Mouse (Mus musculus): Measurements from ENCODE around the gene Kcnn1. TPM values are rescaled to one million over a fixed set of nuclear protein-coding genes. Genes with fewer than 3 reads are reported as not detected.

Kcnn1 gene
- polyA plus RNA-seq, 1 experiment, result 6.4 TPM

- DNase-seq, result peak; percentile 86
- H3K27me3 ChIP-seq (ENCODE audit: control insufficient read depth, insufficient read depth, low read length), result no peaks in the 10 kb centered on the region
- 2% methylated on average over 47 of the region's 47 CpGs for WGBS
- no peak for TF ChIP-seq POLR2A (IDR thresholded peaks at IDR 0.05; ENCODE audit: control insufficient read depth, extremely low read depth, insufficient read depth, low read length, poor library complexity)
- TF ChIP-seq CTCF (IDR thresholded peaks at IDR 0.05; ENCODE audit: borderline replicate concordance, control insufficient read depth, extremely low read depth, insufficient read depth, low read length, poor library complexity), result no peak
- H3K4me1 ChIP-seq (replicated peaks; ENCODE audit: control insufficient read depth, insufficient read depth, low read length), result peaks cover 78% of the 10 kb centered on the region
- H3K36me3 ChIP-seq (ENCODE audit: control insufficient read depth, insufficient read depth, low read length), result no peaks in the 10 kb centered on the region
- peak overlapping the region; percentile 30 for H3K27ac ChIP-seq (ENCODE audit: control insufficient read depth, insufficient read depth, low read length)
- peak overlapping the region; percentile 81 for H3K4me3 ChIP-seq (ENCODE audit: control insufficient read depth, insufficient read depth, low read length)
These were observed 59.1 kb downstream of the Kcnn1 start for GRCm38 (mm10) chr8:70803761-70804480.

GRCm38 (mm10) chr8:70802786-70803510 is 60.1 kb downstream of the Kcnn1 start:
- DNase-seq, result no peak
- Histone ChIP-seq H3K27ac (ENCODE audit: control insufficient read depth, insufficient read depth, low read length) (no peak overlapping the region), H3K4me1 (replicated peaks; ENCODE audit: control insufficient read depth, insufficient read depth, low read length) (peaks cover 78% of the 10 kb centered on the region), H3K36me3 (ENCODE audit: control insufficient read depth, insufficient read depth, low read length) (no peaks in the 10 kb centered on the region), H3K4me3 (ENCODE audit: control insufficient read depth, insufficient read depth, low read length) (no peak overlapping the region), H3K27me3 (ENCODE audit: control insufficient read depth, insufficient read depth, low read length) (no peaks in the 10 kb centered on the region)
- 85% methylated on average over 11 of the region's 11 CpGs for WGBS
- TF ChIP-seq POLR2A (IDR thresholded peaks at IDR 0.05; ENCODE audit: control insufficient read depth, extremely low read depth, insufficient read depth, low read length, poor library complexity), result no peak
- no peak for TF ChIP-seq CTCF (IDR thresholded peaks at IDR 0.05; ENCODE audit: borderline replicate concordance, control insufficient read depth, extremely low read depth, insufficient read depth, low read length, poor library complexity)

GRCm38 (mm10) chr8:70801830-70802229 is 61.2 kb downstream of the Kcnn1 start:
- DNase-seq, result no peak
- Histone ChIP-seq H3K27me3 (ENCODE audit: control insufficient read depth, insufficient read depth, low read length) (no peaks in the 10 kb centered on the region), H3K4me1 (replicated peaks; ENCODE audit: control insufficient read depth, insufficient read depth, low read length) (peaks cover 78% of the 10 kb centered on the region), H3K36me3 (ENCODE audit: control insufficient read depth, insufficient read depth, low read length) (no peaks in the 10 kb centered on the region), H3K4me3 (ENCODE audit: control insufficient read depth, insufficient read depth, low read length) (no peak overlapping the region), H3K27ac (ENCODE audit: control insufficient read depth, insufficient read depth, low read length) (peak overlapping the region; percentile 85)
- TF ChIP-seq POLR2A (IDR thresholded peaks at IDR 0.05; ENCODE audit: control insufficient read depth, extremely low read depth, insufficient read depth, low read length, poor library complexity), result no peak
- no peak for TF ChIP-seq CTCF (IDR thresholded peaks at IDR 0.05; ENCODE audit: borderline replicate concordance, control insufficient read depth, extremely low read depth, insufficient read depth, low read length, poor library complexity)
- WGBS, result 88% methylated on average over 1 of the region's 1 CpGs

GRCm38 (mm10) chr8:70801156-70801555 is 61.9 kb downstream of the Kcnn1 start:
- H3K4me3 ChIP-seq (ENCODE audit: control insufficient read depth, insufficient read depth, low read length), result 0 out of 2 replicates have a peak overlapping the region, but pooled peaks have one; percentile 8
- H3K36me3 ChIP-seq (ENCODE audit: control insufficient read depth, insufficient read depth, low read length), result no peaks in the 10 kb centered on the region
- WGBS, result 36% methylated on average over 15 of the region's 15 CpGs
- no peaks in the 10 kb centered on the region for H3K27me3 ChIP-seq (ENCODE audit: control insufficient read depth, insufficient read depth, low read length)
- DNase-seq, result peak; percentile 68
- H3K4me1 ChIP-seq (replicated peaks; ENCODE audit: control insufficient read depth, insufficient read depth, low read length), result peaks cover 76% of the 10 kb centered on the region
- no peak for TF ChIP-seq POLR2A (IDR thresholded peaks at IDR 0.05; ENCODE audit: control insufficient read depth, extremely low read depth, insufficient read depth, low read length, poor library complexity)
- TF ChIP-seq CTCF (IDR thresholded peaks at IDR 0.05; ENCODE audit: borderline replicate concordance, control insufficient read depth, extremely low read depth, insufficient read depth, low read length, poor library complexity), result no peak
- peak overlapping the region; percentile 85 for H3K27ac ChIP-seq (ENCODE audit: control insufficient read depth, insufficient read depth, low read length)

GRCm38 (mm10) chr8:70800648-70801047 is 62.4 kb downstream of the Kcnn1 start:
- no peaks in the 10 kb centered on the region for H3K36me3 ChIP-seq (ENCODE audit: control insufficient read depth, insufficient read depth, low read length)
- WGBS, result 45% methylated on average over 10 of the region's 10 CpGs
- H3K27me3 ChIP-seq (ENCODE audit: control insufficient read depth, insufficient read depth, low read length), result no peaks in the 10 kb centered on the region

GRCm38 (mm10) chr8:70798281-70798680 is 64.8 kb downstream of the Kcnn1 start:
- no peaks in the 10 kb centered on the region for H3K27me3 ChIP-seq (ENCODE audit: control insufficient read depth, insufficient read depth, low read length)
- DNase-seq, result no peak
- H3K4me3 ChIP-seq (ENCODE audit: control insufficient read depth, insufficient read depth, low read length), result no peak overlapping the region
- H3K27ac ChIP-seq (ENCODE audit: control insufficient read depth, insufficient read depth, low read length), result no peak overlapping the region
- WGBS, result 55% methylated on average over 15 of the region's 15 CpGs
- peaks cover 55% of the 10 kb centered on the region for H3K4me1 ChIP-seq (replicated peaks; ENCODE audit: control insufficient read depth, insufficient read depth, low read length)
- no peaks in the 10 kb centered on the region for H3K36me3 ChIP-seq (ENCODE audit: control insufficient read depth, insufficient read depth, low read length)
- TF ChIP-seq CTCF (IDR thresholded peaks at IDR 0.05; ENCODE audit: borderline replicate concordance, control insufficient read depth, extremely low read depth, insufficient read depth, low read length, poor library complexity) (no peak), POLR2A (IDR thresholded peaks at IDR 0.05; ENCODE audit: control insufficient read depth, extremely low read depth, insufficient read depth, low read length, poor library complexity) (no peak)

More at GRCm38 (mm10) chr8:70800648-70801047, 62.4 kb downstream of the Kcnn1 start:
- TF ChIP-seq CTCF (IDR thresholded peaks at IDR 0.05; ENCODE audit: borderline replicate concordance, control insufficient read depth, extremely low read depth, insufficient read depth, low read length, poor library complexity) (no peak), POLR2A (IDR thresholded peaks at IDR 0.05; ENCODE audit: control insufficient read depth, extremely low read depth, insufficient read depth, low read length, poor library complexity) (no peak)
- peak overlapping the region; percentile 76 for H3K27ac ChIP-seq (ENCODE audit: control insufficient read depth, insufficient read depth, low read length)
- H3K4me3 ChIP-seq (ENCODE audit: control insufficient read depth, insufficient read depth, low read length), result no peak overlapping the region
- DNase-seq, result no peak
- peaks cover 71% of the 10 kb centered on the region for H3K4me1 ChIP-seq (replicated peaks; ENCODE audit: control insufficient read depth, insufficient read depth, low read length)

All from thymus, adult 2 months (tissue).